Mouse (Mus musculus) adrenal gland, postnatal 14 days (tissue): ENCODE measurements at regions not wholly inside any gene's neighbourhood (a gene's known extent, or its start where the extent isn't known, plus 50 kb on each side); places are given as distances from the start of the nearest gene placed in this dataset.

ENCODE experiments used
- DNase-seq: peaks from one replicate; pipeline ENCODE4 v3.0.0; 2021; ENCODE audit warnings: mixed read lengths

DNA sequence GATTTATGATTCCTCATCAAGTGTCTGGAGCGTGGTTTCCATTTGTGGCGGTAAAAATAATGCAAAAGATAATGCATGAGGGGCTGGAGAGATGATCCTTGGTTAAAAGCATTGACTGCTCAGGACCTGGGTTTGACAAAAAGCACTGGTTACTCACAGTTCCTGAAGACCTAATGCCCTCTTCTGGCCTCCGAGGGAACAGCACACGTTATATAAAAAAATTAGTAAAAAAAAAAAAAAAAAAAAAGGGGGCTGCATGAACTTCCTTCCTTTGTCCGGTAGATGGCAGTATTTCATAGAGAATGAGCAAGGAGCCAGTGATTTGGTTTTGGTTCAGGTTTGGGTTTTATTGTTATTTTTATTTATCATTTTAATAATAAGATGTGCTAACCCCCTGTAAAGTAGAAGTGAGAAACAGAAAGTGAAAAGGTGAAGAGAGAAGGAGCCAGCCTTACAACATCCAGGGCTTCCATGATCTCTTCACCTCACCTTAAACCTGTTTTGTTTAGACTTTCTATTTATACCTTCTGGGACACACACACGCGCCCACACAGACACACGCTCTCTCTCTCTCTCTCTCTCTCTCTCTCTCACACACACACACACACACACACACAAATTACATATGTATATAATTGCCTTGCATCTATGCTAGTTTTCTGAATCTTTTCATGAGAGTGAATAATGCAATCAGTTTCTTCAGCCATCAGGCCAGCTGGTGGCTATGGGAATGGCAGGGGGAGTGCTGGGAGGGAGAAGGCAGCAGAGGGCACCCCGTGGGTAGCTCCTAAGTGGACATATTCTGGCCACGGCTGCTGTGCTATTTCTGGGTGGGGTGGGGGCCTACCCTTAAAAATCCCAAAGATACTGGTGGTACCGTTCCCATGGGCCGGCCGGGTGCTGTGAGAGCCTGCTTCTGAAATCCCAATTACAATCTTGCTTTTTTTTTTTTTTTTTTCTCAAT, 230.0 kb downstream of the Poteg start:
- peak; percentile 28 for DNase-seq

DNA sequence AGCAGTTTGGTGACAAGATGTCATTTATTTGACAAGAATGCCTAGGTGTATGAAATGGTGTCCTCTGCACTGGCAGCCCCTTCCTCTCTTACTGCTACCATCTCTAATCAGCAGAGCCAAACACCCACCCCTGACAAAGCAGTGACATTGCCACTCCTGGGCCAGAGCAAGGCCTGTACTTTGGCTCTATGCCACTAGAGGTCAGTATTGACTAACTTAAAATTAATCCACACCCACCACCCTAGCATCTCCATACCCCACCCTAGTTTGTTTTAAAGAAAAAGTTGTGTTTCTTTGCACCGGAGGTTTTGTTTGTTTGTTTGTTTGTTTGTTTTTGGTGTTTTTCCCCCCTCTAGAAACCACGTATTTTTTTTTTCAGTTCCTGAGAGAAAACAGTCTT, 231.7 kb downstream of the Poteg start:
- peak; percentile 20 for DNase-seq

DNA sequence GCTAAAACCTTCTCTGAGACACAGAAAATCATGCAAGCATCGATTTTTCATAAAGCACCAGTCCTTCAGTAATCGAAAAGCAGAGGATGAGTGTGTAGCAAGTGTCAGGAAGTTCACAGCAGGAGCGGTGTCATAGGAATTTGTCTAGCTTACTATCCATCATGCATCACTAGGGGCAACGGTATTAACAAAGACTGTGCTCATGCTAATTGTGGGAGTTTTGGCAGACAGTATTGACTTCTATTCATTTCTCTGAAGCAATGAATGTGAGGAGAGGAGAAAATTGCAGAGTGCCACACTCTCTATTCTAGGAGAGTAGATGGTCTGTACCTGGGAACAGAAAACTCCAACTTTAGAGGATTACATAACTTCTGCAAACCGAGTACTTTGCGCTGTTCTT, 274.5 kb downstream of the Poteg start:
- no peak for DNase-seq

DNA sequence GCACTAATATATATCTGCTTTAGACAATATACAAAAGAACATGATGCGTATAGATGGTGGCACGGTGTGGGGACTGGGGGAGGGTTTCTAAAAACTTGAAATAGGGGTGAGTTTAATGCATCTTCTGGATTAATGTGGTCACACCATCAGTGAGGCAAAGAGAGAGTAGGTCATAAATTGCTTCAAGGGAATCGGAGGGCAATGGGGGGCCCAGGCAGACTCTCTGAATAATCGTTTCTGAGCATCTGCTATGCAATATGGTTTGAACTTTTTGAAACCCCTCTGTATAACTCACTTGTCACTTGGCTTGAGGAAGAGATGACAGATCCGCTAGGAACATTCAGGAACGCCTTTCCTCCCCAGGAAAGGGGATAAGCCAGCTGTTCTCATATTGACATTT, 322.8 kb downstream of the Poteg start:
- DNase-seq = no peak

DNA sequence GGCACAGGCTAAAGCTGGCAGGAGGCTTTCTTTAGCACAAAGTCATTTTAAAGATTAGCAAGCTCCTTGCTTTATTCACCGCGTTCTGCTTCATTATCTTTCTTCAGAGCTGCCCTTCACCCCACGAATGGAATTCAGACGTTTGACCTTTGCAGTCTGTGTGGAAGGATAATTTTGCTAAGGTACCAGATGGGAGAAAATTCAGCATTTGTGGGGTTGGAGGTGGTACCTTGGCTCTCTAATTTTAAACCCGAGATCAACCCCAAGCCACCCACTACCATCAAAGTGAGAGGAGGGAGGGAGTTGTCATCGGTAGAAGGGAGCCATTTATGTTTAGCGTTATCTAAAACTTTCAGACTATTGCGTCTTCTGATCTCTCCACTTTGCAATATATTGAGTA, 323.3 kb downstream of the Poteg start:
- DNase-seq = no peak

DNA sequence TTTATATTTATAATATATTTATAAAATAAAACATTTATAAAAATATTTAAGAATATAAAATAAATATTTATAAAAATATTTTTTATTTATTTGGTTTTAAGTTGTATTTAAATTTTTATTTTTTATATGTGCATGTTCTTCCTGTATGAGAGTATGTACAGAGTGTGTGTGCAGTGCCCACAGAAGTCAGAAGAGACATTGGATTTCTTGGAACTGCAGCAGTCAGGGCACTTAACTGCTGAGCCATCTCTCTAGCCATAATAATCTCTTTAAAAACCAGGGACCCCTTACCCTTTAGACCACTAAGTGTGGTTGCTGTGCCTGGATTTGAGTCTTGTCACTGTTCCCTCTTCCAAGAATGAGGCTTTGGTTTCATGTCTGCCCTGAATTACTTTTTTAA, 323.8 kb downstream of the Poteg start:
- no peak for DNase-seq

DNA sequence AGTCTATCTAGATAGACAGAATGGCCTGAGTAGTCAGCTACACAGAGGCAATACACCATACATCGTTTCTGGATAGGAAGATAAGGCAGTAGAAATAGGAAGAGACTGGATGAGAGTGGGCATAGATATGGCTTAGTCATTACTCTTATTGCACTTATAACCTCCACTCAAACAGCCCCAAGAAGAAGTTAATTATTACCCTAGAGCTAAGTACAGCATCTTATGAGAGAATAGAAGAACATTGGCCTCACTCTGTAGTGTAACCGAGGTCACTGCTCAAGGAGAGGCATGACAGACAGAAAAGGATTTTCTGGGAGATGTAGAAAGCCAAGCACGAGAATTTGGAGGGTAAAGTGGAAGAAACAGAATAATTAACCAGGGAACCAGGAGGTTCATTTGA, 331.5 kb downstream of the Poteg start:
- no peak for DNase-seq
